Mouse (Mus musculus) kidney, adult 2 months (tissue): Measurements from ENCODE around the gene Plekhh1. TPM values are rescaled to one million over a fixed set of nuclear protein-coding genes. Genes with fewer than 3 reads are reported as not detected.

Experiments
- DNase-seq: peaks from one replicate; pipeline ENCODE4 v3.0.0; 2021
- H3K27ac ChIP-seq: fragments of 200-500 bp; 2 replicates; pipeline ENCODE4 v1.5.1; 2012; ENCODE audit warnings: low read depth, low read length, control low read depth, inconsistent platforms; ENCODE audit not compliant: insufficient read depth
- H3K27me3 ChIP-seq: fragments of 200-500 bp; replicated peaks from 2 replicates; pipeline ENCODE4 v1.6.1; 2012; ENCODE audit warnings: mild to moderate bottlenecking, moderate library complexity, low read length, inconsistent platforms; ENCODE audit not compliant: control insufficient read depth, insufficient read depth
- H3K36me3 ChIP-seq: fragments of 200-500 bp; 2 replicates; pipeline ENCODE4 v1.6.1; 2012; ENCODE audit warnings: mild to moderate bottlenecking, moderate library complexity, low read length, inconsistent platforms; ENCODE audit not compliant: control insufficient read depth, insufficient read depth
- H3K4me1 ChIP-seq: fragments of 200-500 bp; 2 replicates; pipeline ENCODE4 v1.6.1; 2011; ENCODE audit warnings: low read length; ENCODE audit not compliant: control insufficient read depth, insufficient read depth
- H3K4me3 ChIP-seq: fragments of 200-500 bp; 2 replicates; pipeline ENCODE4 v1.5.1; 2011; ENCODE audit warnings: mild to moderate bottlenecking, low read depth, low read length, control low read depth; ENCODE audit not compliant: insufficient read depth
- CTCF ChIP-seq: fragments of 200-500 bp; conservative IDR thresholded peaks from 2 replicates; pipeline ENCODE4 v1.5.1; 2011; ENCODE audit warnings: low read depth, mild to moderate bottlenecking, control low read depth, low read length, moderate library complexity, mixed read lengths; ENCODE audit not compliant: insufficient read depth, insufficient read length
- POLR2A ChIP-seq: fragments of 200-500 bp; IDR thresholded peaks from one replicate; pipeline ENCODE4 v1.6.1; 2011; ENCODE audit warnings: low read depth, low read length, control low read depth
- WGBS: fragments of 180-500 bp; shearing (Covaris S2); methylation state at CpG from one replicate; pipeline ENCODE4 v1.1.7; 2018; 5-methylcytosine and 5-hydroxymethylcytosine counted together
- polyA plus RNA-seq: library from polyadenylated mRNA; depleted of rRNA; stranded (reverse); fragments of >200 nt; gene quantifications from 2 replicates; pipeline ENCODE4 v1.2.3, GENCODE M21; 2012; rRNA removed

The Plekhh1 gene
- polyA plus RNA-seq, 1 experiment: 9.3 TPM

- TF ChIP-seq POLR2A (no peak), CTCF (no peak)
- H3K27ac ChIP-seq: peak overlapping the region; percentile 47
- WGBS: 61% methylated on average over 2 of the region's 2 CpGs
Measured at GRCm38 (mm10) chr12:79104544-79104943, 75.6 kb downstream of the Plekhh1 start.

GRCm38 (mm10) chr12:79105312-79105711 lies 76.3 kb downstream of the Plekhh1 start:
- peaks cover 5% of the 10 kb centered on the region; the same call in 1 of the 2 replicates for H3K4me1 ChIP-seq
- 32% methylated on average over 5 of the region's 5 CpGs for WGBS

More at GRCm38 (mm10) chr12:79104544-79104943, 75.6 kb downstream of the Plekhh1 start:
- H3K27me3 ChIP-seq: no peaks in the 10 kb centered on the region; the same call in 1 of the 2 replicates
- no peak for DNase-seq
- no peaks in the 10 kb centered on the region for H3K36me3 ChIP-seq
- H3K4me3 ChIP-seq: no peak overlapping the region
- peaks cover 5% of the 10 kb centered on the region; the same call in 1 of the 2 replicates for H3K4me1 ChIP-seq

GRCm38 (mm10) chr12:79118991-79119390 lies 90.0 kb downstream of the Plekhh1 start:
- peak; percentile 71 for DNase-seq
- no peak overlapping the region for H3K27ac ChIP-seq
- no peak overlapping the region for H3K4me3 ChIP-seq
- H3K27me3 ChIP-seq: no peaks in the 10 kb centered on the region
- TF ChIP-seq POLR2A: no peak
- no peak for TF ChIP-seq CTCF
- peaks cover 6% of the 10 kb centered on the region; the same call in 1 of the 2 replicates for H3K4me1 ChIP-seq
- WGBS: 55% methylated on average over 4 of the region's 4 CpGs
- H3K36me3 ChIP-seq: no peaks in the 10 kb centered on the region

More at GRCm38 (mm10) chr12:79105312-79105711, 76.3 kb downstream of the Plekhh1 start:
- TF ChIP-seq POLR2A: no peak
- TF ChIP-seq CTCF: no peak
- Histone ChIP-seq H3K27ac (no peak overlapping the region), H3K27me3 (no peaks in the 10 kb centered on the region; the same call in 1 of the 2 replicates), H3K36me3 (no peaks in the 10 kb centered on the region), H3K4me3 (no peak overlapping the region)
- DNase-seq: peak; percentile 74

GRCm38 (mm10) chr12:79122820-79123219 lies 93.9 kb downstream of the Plekhh1 start:
- 34% methylated on average over 3 of the region's 3 CpGs for WGBS
- Histone ChIP-seq H3K27me3 (no peaks in the 10 kb centered on the region), H3K27ac (no peak overlapping the region), H3K36me3 (no peaks in the 10 kb centered on the region), H3K4me3 (no peak overlapping the region), H3K4me1 (peaks cover 6% of the 10 kb centered on the region; the same call in 1 of the 2 replicates)
- peak; percentile 35 for DNase-seq
- no peak for TF ChIP-seq CTCF

GRCm38 (mm10) chr12:79130299-79131177 lies 101.6 kb downstream of the Plekhh1 start, which contains the start of gene Arg2:
Gene Arg2, plus strand, starts transcription at chr12:79130777.
- Histone ChIP-seq H3K36me3 (no peaks in the 10 kb centered on the region), H3K27ac (no peak within 1 kb of the TSS), H3K4me3 (peak within 1 kb of the TSS; percentile 47), H3K27me3 (no peaks in the 10 kb centered on the region; the same call in 1 of the 2 replicates), H3K4me1 (no peaks in the 10 kb centered on the region)
- 1% methylated on average over 47 of the region's 47 CpGs for WGBS
- DNase-seq: peak; percentile 87
- TF ChIP-seq CTCF (no peak), POLR2A (peak; percentile 27)

Other genes with a start within 250 kb of the Plekhh1 start
- 32.8 and 52.6 TPM in 2 replicates for gene Atp6v1d, start 167.5 kb upstream of the Plekhh1 start, polyA plus RNA-seq
- gene Eif2s1, start 167.3 kb upstream of the Plekhh1 start, polyA plus RNA-seq: 9.7 and 14.4 TPM in 2 replicates
- 2.0 TPM in 2 replicates for gene Plek2, start 122.2 kb upstream of the Plekhh1 start, polyA plus RNA-seq
- gene Tmem229b, start 21.5 kb upstream of the Plekhh1 start, polyA plus RNA-seq: 5.3 and 7.4 TPM in 2 replicates
- gene Pigh, start 60.5 kb downstream of the Plekhh1 start, polyA plus RNA-seq: 12.4 and 17.1 TPM in 2 replicates
- gene Arg2, start 101.6 kb downstream of the Plekhh1 start, polyA plus RNA-seq: 19.2 and 26.3 TPM in 2 replicates
- 49.4 and 50.7 TPM in 2 replicates for gene Vti1b, start 143.5 kb downstream of the Plekhh1 start, polyA plus RNA-seq
- 13.0 and 15.2 TPM in 2 replicates for gene Rdh11, start 163.1 kb downstream of the Plekhh1 start, polyA plus RNA-seq
- gene Rdh12, start 179.8 kb downstream of the Plekhh1 start, polyA plus RNA-seq: 0.78 and 0.84 TPM in 2 replicates